Mouse (Mus musculus) C2C12 (cell line): Measurements from ENCODE around the gene Dnlz.

Experiments used
- CEBPB ChIP-seq: IDR thresholded peaks from one replicate; pipeline ENCODE4 v1.6.1; 2011; ENCODE audit warnings: low read depth, mild to moderate bottlenecking, control low read depth, moderate library complexity
- CTCF ChIP-seq: IDR thresholded peaks from one replicate; pipeline ENCODE4 v1.5.1; 2011; ENCODE audit not compliant: control insufficient read depth, insufficient read depth, insufficient read length
- FOSL1 ChIP-seq: IDR thresholded peaks from one replicate; pipeline ENCODE4 v1.8.0; 2011; ENCODE audit warnings: mild to moderate bottlenecking, low read length; ENCODE audit not compliant: poor library complexity, insufficient read depth, severe bottlenecking
- MAX ChIP-seq: IDR thresholded peaks from one replicate; pipeline ENCODE4 v1.6.1; 2011; ENCODE audit warnings: mild to moderate bottlenecking, control low read depth
- MYOD1 ChIP-seq: IDR thresholded peaks from one replicate; pipeline ENCODE4 v1.6.1; 2011; ENCODE audit warnings: low read depth; ENCODE audit not compliant: control insufficient read depth, insufficient read length
- MYOG ChIP-seq: IDR thresholded peaks from one replicate; pipeline ENCODE4 v1.6.1; 2011; ENCODE audit not compliant: control insufficient read depth, insufficient read length; ENCODE audit errors: extremely low read depth
- USF1 ChIP-seq: IDR thresholded peaks from one replicate; pipeline ENCODE4 v1.6.1; 2011; ENCODE audit warnings: low read depth, mild to moderate bottlenecking, control low read depth, moderate library complexity

- TF ChIP-seq CTCF = no peak
- no peak for TF ChIP-seq MAX
- no peak for TF ChIP-seq CEBPB
- no peak for TF ChIP-seq FOSL1
- TF ChIP-seq USF1 = no peak
- no peak for TF ChIP-seq MYOG
- TF ChIP-seq MYOD1 = no peak
These were observed 3.7 kb downstream of the Dnlz start for GRCm38 (mm10) chr2:26348241-26348640.
